Mouse (Mus musculus): ENCODE measurements around the gene Kcnj13. TPM values are rescaled to one million over a fixed set of nuclear protein-coding genes. Genes with fewer than 3 reads are reported as not detected.

Kcnj13 gene
- not detected in 2 replicates for total RNA-seq (2017)

DNA sequence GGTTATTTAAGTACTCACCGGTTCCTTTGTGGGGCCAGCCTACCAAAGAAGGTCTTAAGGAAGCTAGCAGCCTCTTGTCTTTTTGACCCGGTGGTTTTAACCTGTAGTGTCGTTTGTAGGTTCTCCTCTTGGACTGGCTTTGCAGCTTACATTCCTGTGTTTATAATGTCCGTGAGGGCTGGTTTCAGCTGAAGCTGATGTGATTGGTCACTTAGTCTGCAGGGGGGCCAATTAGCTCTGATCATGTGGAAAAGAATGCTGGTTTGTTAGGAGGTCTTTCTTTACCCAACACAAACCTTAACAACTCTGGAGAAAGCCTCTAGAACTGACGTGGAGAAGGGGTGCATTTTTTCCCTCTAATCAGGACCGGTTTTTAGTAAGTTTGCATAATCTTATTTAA, at the start of gene Kcnj13:
Gene Kcnj13, minus strand, starts transcription at position 136 of the 400 bp plus-strand sequence.
- no peak for ATAC-seq (replicated peaks in 1 of 2; ENCODE audit: insufficient read depth in 1 of 2, low FRiP score in 2 of 2, low TSS enrichment in 1 of 2, low read depth in 1 of 2, poor library complexity in 2 of 2, severe bottlenecking in 2 of 2)

- no peak for ATAC-seq (replicated peaks in 1 of 2; ENCODE audit: insufficient read depth in 1 of 2, low FRiP score in 2 of 2, low TSS enrichment in 1 of 2, low read depth in 1 of 2, poor library complexity in 2 of 2, severe bottlenecking in 2 of 2)
These were observed 42.1 kb upstream of the Kcnj13 start for GRCm38 (mm10) chr1:87436583-87436982.

- ATAC-seq (replicated peaks in 1 of 2; ENCODE audit: insufficient read depth in 1 of 2, low FRiP score in 2 of 2, low TSS enrichment in 1 of 2, low read depth in 1 of 2, poor library complexity in 2 of 2, severe bottlenecking in 2 of 2), result no peak
These were observed 40.6 kb upstream of the Kcnj13 start for GRCm38 (mm10) chr1:87435125-87435524.

GRCm38 (mm10) chr1:87418733-87419132, 24.2 kb upstream of the Kcnj13 start:
- peak; percentile 64 to 75 for ATAC-seq (replicated peaks in 1 of 2; ENCODE audit: insufficient read depth in 1 of 2, low FRiP score in 2 of 2, low TSS enrichment in 1 of 2, low read depth in 1 of 2, poor library complexity in 2 of 2, severe bottlenecking in 2 of 2)

DNA sequence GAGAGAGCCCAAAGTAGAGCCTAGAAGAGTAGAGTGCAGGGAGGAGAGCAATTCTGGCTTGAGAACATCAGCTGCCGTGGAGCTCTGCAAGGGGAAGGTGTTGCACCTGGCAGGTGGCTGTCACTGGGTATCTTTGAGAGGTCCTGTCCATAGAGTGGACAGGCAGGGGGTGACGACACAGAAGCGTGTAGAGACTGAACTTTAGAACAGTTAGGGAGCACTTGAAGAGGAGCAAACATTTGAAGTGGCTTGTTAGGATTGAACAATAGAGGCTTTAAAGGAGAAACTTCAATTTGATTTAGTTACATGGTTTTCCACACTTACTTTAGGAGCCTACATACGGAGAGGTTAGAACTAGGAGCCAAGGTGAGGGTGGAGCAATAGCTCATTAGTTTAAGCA, 14.9 kb upstream of the Kcnj13 start:
- no peak for ATAC-seq (replicated peaks in 1 of 2; ENCODE audit: insufficient read depth in 1 of 2, low FRiP score in 2 of 2, low TSS enrichment in 1 of 2, low read depth in 1 of 2, poor library complexity in 2 of 2, severe bottlenecking in 2 of 2)

GRCm38 (mm10) chr1:87406012-87406411, 11.5 kb upstream of the Kcnj13 start:
- no peak for ATAC-seq (replicated peaks in 1 of 2; ENCODE audit: insufficient read depth in 1 of 2, low FRiP score in 2 of 2, low TSS enrichment in 1 of 2, low read depth in 1 of 2, poor library complexity in 2 of 2, severe bottlenecking in 2 of 2)

GRCm38 (mm10) chr1:87404710-87405109, 10.2 kb upstream of the Kcnj13 start:
- ATAC-seq (replicated peaks in 1 of 2; ENCODE audit: insufficient read depth in 1 of 2, low FRiP score in 2 of 2, low TSS enrichment in 1 of 2, low read depth in 1 of 2, poor library complexity in 2 of 2, severe bottlenecking in 2 of 2), result no peak

- ATAC-seq (replicated peaks in 1 of 2; ENCODE audit: insufficient read depth in 1 of 2, low FRiP score in 2 of 2, low TSS enrichment in 1 of 2, low read depth in 1 of 2, poor library complexity in 2 of 2, severe bottlenecking in 2 of 2), result no peak
These were observed 2.5 kb upstream of the Kcnj13 start for GRCm38 (mm10) chr1:87396923-87397586.

GRCm38 (mm10) chr1:87393444-87394195, 909 bp downstream of the Kcnj13 start:
- ATAC-seq (replicated peaks in 1 of 2; ENCODE audit: insufficient read depth in 1 of 2, low FRiP score in 2 of 2, low TSS enrichment in 1 of 2, low read depth in 1 of 2, poor library complexity in 2 of 2, severe bottlenecking in 2 of 2), result no peak

GRCm38 (mm10) chr1:87386436-87387092, 8.0 kb downstream of the Kcnj13 start:
- ATAC-seq (replicated peaks in 1 of 2; ENCODE audit: insufficient read depth in 1 of 2, low FRiP score in 2 of 2, low TSS enrichment in 1 of 2, low read depth in 1 of 2, poor library complexity in 2 of 2, severe bottlenecking in 2 of 2), result no peak

GRCm38 (mm10) chr1:87381152-87381551, 13.4 kb downstream of the Kcnj13 start:
- ATAC-seq (replicated peaks in 1 of 2; ENCODE audit: insufficient read depth in 1 of 2, low FRiP score in 2 of 2, low TSS enrichment in 1 of 2, low read depth in 1 of 2, poor library complexity in 2 of 2, severe bottlenecking in 2 of 2), result no peak

- ATAC-seq (replicated peaks in 1 of 2; ENCODE audit: insufficient read depth in 1 of 2, low FRiP score in 2 of 2, low TSS enrichment in 1 of 2, low read depth in 1 of 2, poor library complexity in 2 of 2, severe bottlenecking in 2 of 2), result no peak
These were observed 14.6 kb downstream of the Kcnj13 start for GRCm38 (mm10) chr1:87379919-87380318.

GRCm38 (mm10) chr1:87378024-87378560, 16.4 kb downstream of the Kcnj13 start:
- no peak for ATAC-seq (replicated peaks in 1 of 2; ENCODE audit: insufficient read depth in 1 of 2, low FRiP score in 2 of 2, low TSS enrichment in 1 of 2, low read depth in 1 of 2, poor library complexity in 2 of 2, severe bottlenecking in 2 of 2)

- no peak for ATAC-seq (replicated peaks in 1 of 2; ENCODE audit: insufficient read depth in 1 of 2, low FRiP score in 2 of 2, low TSS enrichment in 1 of 2, low read depth in 1 of 2, poor library complexity in 2 of 2, severe bottlenecking in 2 of 2)
These were observed 34.3 kb downstream of the Kcnj13 start for GRCm38 (mm10) chr1:87360276-87360675.

GRCm38 (mm10) chr1:87350576-87350975, 44.0 kb downstream of the Kcnj13 start:
- no peak for ATAC-seq (replicated peaks in 1 of 2; ENCODE audit: insufficient read depth in 1 of 2, low FRiP score in 2 of 2, low TSS enrichment in 1 of 2, low read depth in 1 of 2, poor library complexity in 2 of 2, severe bottlenecking in 2 of 2)

Measured in hematopoietic stem cell, adult 5-6 weeks (primary cell).